In genomic region chr15:31647851-31648569, GRCm38 (mm10) we compare ENCODE assay signal across 25 mouse cellular contexts. TPM values are rescaled to one million over a fixed set of nuclear protein-coding genes. Genes with fewer than 3 reads are reported as not detected.
DNase-seq lines count a peak whose midpoint lies in the region; ATAC-seq lines count a peak whose summit lies in the region.
"Had no signal": no experiment of that assay in that cellular context is flagged by ENCODE, and none has a peak within 500 bp of the region (broad histone marks: within the 10 kb centered on the region; RNA-seq: fewer than 3 reads in every experiment).

No protein-coding gene starts in this region.

- H3K4me1 ChIP-seq in kidney, embryonic 16.5 days (ENCODE audit: insufficient read depth, low read length), result 0 out of 2 replicates have a peak, but pooled peaks cover 5% of the 10 kb centered on the region
- H3K4me1 ChIP-seq in kidney, embryonic 14.5 days (ENCODE audit: control insufficient read depth, insufficient read depth, low read length), result no peaks in the 10 kb centered on the region
- H3K4me1 ChIP-seq in stomach, embryonic 16.5 days (ENCODE audit: control insufficient read depth, insufficient read depth, low read length), result no peaks in the 10 kb centered on the region; the same call in 1 of the 2 replicates
- H3K4me1 ChIP-seq: forebrain, embryonic 12.5 days; heart, embryonic 10.5 days; heart, embryonic 15.5 days; hindbrain, embryonic 12.5 days; lung, embryonic 15.5 days; midbrain, embryonic 12.5 days had no signal

- 61% methylated on average over 8 of the region's 8 CpGs for WGBS in kidney, embryonic 16.5 days
- 66% methylated on average over 8 of the region's 8 CpGs for WGBS in kidney, embryonic 14.5 days
- 53% methylated on average over 8 of the region's 8 CpGs for WGBS in stomach, embryonic 16.5 days

- H3K9ac ChIP-seq in kidney, embryonic 16.5 days (replicated peaks; ENCODE audit: low read length), result no peak overlapping the region
- no peak overlapping the region for H3K9ac ChIP-seq in kidney, embryonic 14.5 days (ENCODE audit: low read depth, low read length)
- no peak overlapping the region for H3K9ac ChIP-seq in stomach, embryonic 16.5 days (ENCODE audit: low read length)
- H3K9ac ChIP-seq: forebrain, embryonic 12.5 days; forebrain, postnatal 0 days; heart, embryonic 15.5 days; hindbrain, embryonic 12.5 days; limb, embryonic 12.5 days; lung, embryonic 15.5 days; midbrain, embryonic 12.5 days had no signal

- no peak overlapping the region for H3K4me2 ChIP-seq in kidney, embryonic 16.5 days (replicated peaks; ENCODE audit: low read depth, low read length)
- H3K4me2 ChIP-seq in kidney, embryonic 14.5 days (replicated peaks; ENCODE audit: low read depth, low read length), result no peak overlapping the region
- no peak overlapping the region for H3K4me2 ChIP-seq in stomach, embryonic 16.5 days (ENCODE audit: low read depth, low read length)
- H3K4me2 ChIP-seq: forebrain, embryonic 12.5 days; heart, embryonic 15.5 days; hindbrain, embryonic 12.5 days; limb, embryonic 12.5 days; liver, embryonic 11.5 days; lung, embryonic 15.5 days; midbrain, embryonic 12.5 days had no signal

- no peaks in the 10 kb centered on the region for H3K9me3 ChIP-seq in kidney, embryonic 16.5 days (ENCODE audit: low read length)
- no peaks in the 10 kb centered on the region for H3K9me3 ChIP-seq in kidney, embryonic 14.5 days (ENCODE audit: control insufficient read depth, low read length)
- H3K9me3 ChIP-seq in stomach, embryonic 16.5 days (replicated peaks; ENCODE audit: control insufficient read depth, low read length), result no peaks in the 10 kb centered on the region
- H3K9me3 ChIP-seq: forebrain, embryonic 12.5 days; heart, embryonic 10.5 days; heart, embryonic 15.5 days; hindbrain, embryonic 12.5 days; limb, embryonic 12.5 days; lung, embryonic 15.5 days; midbrain, embryonic 12.5 days had no signal

- peak; percentile 31 for DNase-seq in T-cell, adult 2 months (ENCODE audit: low spot score)
- no peak for DNase-seq in retina, postnatal 1 day
- DNase-seq: adrenal gland, postnatal 25 days; B cell, adult 2 months; cerebellum, adult 11-12 months; cerebellum, postnatal 10 days; forebrain, postnatal 0 days; kidney, adult 11 months; kidney, postnatal 25 days; right cerebral cortex, postnatal 25 days; thymus, postnatal 4 days had no signal

- no peak overlapping the region for H3K4me3 ChIP-seq in kidney, embryonic 16.5 days (ENCODE audit: low read length)
- H3K4me3 ChIP-seq in kidney, embryonic 14.5 days (ENCODE audit: low read length), result no peak overlapping the region
- no peak overlapping the region for H3K4me3 ChIP-seq in stomach, embryonic 16.5 days (replicated peaks; ENCODE audit: low read length)
- H3K4me3 ChIP-seq: forebrain, embryonic 12.5 days; heart, embryonic 10.5 days; heart, embryonic 15.5 days; hindbrain, embryonic 12.5 days; limb, embryonic 12.5 days; lung, embryonic 15.5 days; midbrain, embryonic 12.5 days had no signal

- H3K36me3 ChIP-seq in kidney, embryonic 16.5 days (ENCODE audit: insufficient read depth, low read length), result no peaks in the 10 kb centered on the region
- no peaks in the 10 kb centered on the region for H3K36me3 ChIP-seq in kidney, embryonic 14.5 days (ENCODE audit: control insufficient read depth, insufficient read depth, low read length)
- no peaks in the 10 kb centered on the region for H3K36me3 ChIP-seq in stomach, embryonic 16.5 days (ENCODE audit: control insufficient read depth, insufficient read depth, low read length)
- H3K36me3 ChIP-seq: forebrain, embryonic 12.5 days; heart, embryonic 10.5 days; heart, embryonic 15.5 days; hindbrain, embryonic 12.5 days; limb, embryonic 12.5 days; lung, embryonic 15.5 days; midbrain, embryonic 12.5 days had no signal

- H3K27ac ChIP-seq in kidney, embryonic 16.5 days (ENCODE audit: low read length), result 0 out of 2 replicates have a peak overlapping the region, but pooled peaks have one; percentile 21
- no peak overlapping the region; the same call in 1 of the 2 replicates for H3K27ac ChIP-seq in kidney, embryonic 14.5 days (ENCODE audit: low read depth, low read length)
- H3K27ac ChIP-seq in stomach, embryonic 16.5 days (ENCODE audit: low read length), result 0 out of 2 replicates have a peak overlapping the region, but pooled peaks have one; percentile 21
- H3K27ac ChIP-seq: heart, embryonic 10.5 days; heart, embryonic 15.5 days; hindbrain, embryonic 12.5 days; hindbrain, postnatal 0 days; limb, embryonic 12.5 days; lung, embryonic 15.5 days; midbrain, embryonic 12.5 days had no signal

- no peaks in the 10 kb centered on the region for H3K27me3 ChIP-seq in kidney, embryonic 16.5 days (ENCODE audit: insufficient read depth, low read length)
- H3K27me3 ChIP-seq in kidney, embryonic 14.5 days (ENCODE audit: control insufficient read depth, insufficient read depth, low read length), result no peaks in the 10 kb centered on the region
- H3K27me3 ChIP-seq in stomach, embryonic 16.5 days (ENCODE audit: control insufficient read depth, insufficient read depth, low read length), result no peaks in the 10 kb centered on the region
- H3K27me3 ChIP-seq: forebrain, embryonic 12.5 days; heart, embryonic 15.5 days; hindbrain, embryonic 12.5 days; lung, embryonic 15.5 days; midbrain, embryonic 12.5 days had no signal

- ATAC-seq in kidney, embryonic 16.5 days (ENCODE audit: low FRiP score, low TSS enrichment), result peak; percentile 51; the same call in 1 of the 2 replicates
- ATAC-seq in kidney, embryonic 14.5 days (ENCODE audit: low FRiP score, low TSS enrichment), result no peak
- peak; percentile 46 for ATAC-seq in granulocyte monocyte progenitor cell, adult 5-6 weeks (replicated peaks; ENCODE audit: poor library complexity, severe bottlenecking)
- ATAC-seq in stomach, embryonic 16.5 days (ENCODE audit: insufficient read depth, low FRiP score), result no peak
- ATAC-seq: forebrain, postnatal 0 days; hindbrain, postnatal 0 days; Patski had no signal

RNA-seq across cellular contexts. Expression of gene Fam173b, which starts 46.4 kb away (rescaled TPM):
- 14.2 and 14.8 TPM in 2 replicates for polyA plus RNA-seq in kidney, embryonic 16.5 days (2015; fragmentation: Nextera tagmentation; extraction: Ambion mirVana)
- polyA plus RNA-seq in kidney, embryonic 14.5 days (2014; fragmentation: Nextera tagmentation; extraction: Ambion mirVana), result 12.3 and 13.1 TPM in 2 replicates
- 8.6 and 13.0 TPM in 2 replicates for total RNA-seq in granulocyte monocyte progenitor cell, adult 5-6 weeks (2014; fragmentation: Nextera tagmentation)
- total RNA-seq in granulocyte monocyte progenitor cell, adult 5-6 weeks (2017), result 7.7 and 11.1 TPM in 2 replicates
- 13.2 and 13.6 TPM in 2 replicates for polyA plus RNA-seq in stomach, embryonic 16.5 days (2015; fragmentation: Nextera tagmentation; extraction: Ambion mirVana)

RNA-seq across cellular contexts. Expression of gene Cct5, which starts 46.4 kb away (rescaled TPM):
- 556 and 574 TPM in 2 replicates for polyA plus RNA-seq in kidney, embryonic 16.5 days (2015; fragmentation: Nextera tagmentation; extraction: Ambion mirVana)
- polyA plus RNA-seq in kidney, embryonic 14.5 days (2014; fragmentation: Nextera tagmentation; extraction: Ambion mirVana), result 639 and 654 TPM in 2 replicates
- 412 and 454 TPM in 2 replicates for total RNA-seq in granulocyte monocyte progenitor cell, adult 5-6 weeks (2014; fragmentation: Nextera tagmentation)
- total RNA-seq in granulocyte monocyte progenitor cell, adult 5-6 weeks (2017), result 535 and 555 TPM in 2 replicates
- 455 and 460 TPM in 2 replicates for polyA plus RNA-seq in stomach, embryonic 16.5 days (2015; fragmentation: Nextera tagmentation; extraction: Ambion mirVana)

Comparison
In these comparisons a context has a peak if more than half of its experiments do, and no peak if none do; other contexts are left out.
1. ATAC-seq: peak in kidney, embryonic 16.5 days (single experiment) and granulocyte monocyte progenitor cell, adult 5-6 weeks (single experiment); none in kidney, embryonic 14.5 days (single experiment) and stomach, embryonic 16.5 days (single experiment).